Mouse (Mus musculus): ENCODE measurements around the gene Gpatch4.

Gene Gpatch4

GRCm38 (mm10) chr3:88042661-88043421 is at the start of gene Gpatch4:
Gene Gpatch4 (plus strand): TSS chr3:88043108.
- DNase-seq (ENCODE audit: low spot score): peak; percentile 49

DNA sequence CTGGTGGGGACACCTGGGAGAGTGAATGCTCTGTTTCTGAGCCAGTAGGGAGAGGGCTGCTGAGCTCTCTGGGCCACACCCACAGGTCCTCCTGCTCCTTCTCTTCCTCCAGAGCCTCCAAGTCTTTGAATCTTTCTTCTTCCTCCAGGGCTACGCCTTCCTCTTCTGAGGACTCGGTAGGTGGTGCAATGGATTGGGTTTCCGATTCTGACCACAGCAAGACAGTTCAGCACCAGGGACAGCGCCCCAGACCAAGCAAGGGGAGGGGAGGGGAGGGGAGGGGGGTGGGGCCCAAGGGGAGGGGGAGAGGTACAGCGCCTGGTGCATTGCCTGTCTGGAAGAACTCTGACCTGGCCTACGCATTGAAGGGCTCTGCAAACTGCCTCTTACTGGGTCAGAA is 49.5 kb upstream of the Gpatch4 start:
- no peak for DNase-seq (ENCODE audit: low spot score)

DNA sequence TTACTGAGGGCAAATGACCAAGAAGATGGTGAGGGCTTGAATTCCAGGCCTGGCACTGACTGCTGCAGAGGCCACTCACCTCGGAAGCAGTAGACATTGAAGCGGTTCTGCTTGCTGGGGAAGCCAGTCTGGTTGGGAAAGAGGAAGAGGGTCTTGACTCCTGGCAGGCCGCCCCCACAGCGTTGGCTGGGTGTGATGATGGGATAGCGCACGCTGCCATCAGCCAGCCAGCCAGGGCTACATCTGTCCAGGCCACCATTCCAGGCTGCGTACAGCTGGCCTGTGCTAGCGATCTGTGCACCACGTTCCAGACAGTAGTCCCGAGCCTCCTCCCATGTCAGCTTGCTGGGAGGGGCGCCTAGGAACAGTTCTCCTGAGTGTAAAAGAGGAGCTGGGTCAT is 47.6 kb upstream of the Gpatch4 start:
- no peak for DNase-seq (ENCODE audit: low spot score)

- DNase-seq (ENCODE audit: low spot score): no peak
These were observed 46.5 kb upstream of the Gpatch4 start for GRCm38 (mm10) chr3:87996401-87996800.

- DNase-seq (ENCODE audit: low spot score): no peak
These were observed 45.8 kb upstream of the Gpatch4 start for GRCm38 (mm10) chr3:87996971-87997614.

DNA sequence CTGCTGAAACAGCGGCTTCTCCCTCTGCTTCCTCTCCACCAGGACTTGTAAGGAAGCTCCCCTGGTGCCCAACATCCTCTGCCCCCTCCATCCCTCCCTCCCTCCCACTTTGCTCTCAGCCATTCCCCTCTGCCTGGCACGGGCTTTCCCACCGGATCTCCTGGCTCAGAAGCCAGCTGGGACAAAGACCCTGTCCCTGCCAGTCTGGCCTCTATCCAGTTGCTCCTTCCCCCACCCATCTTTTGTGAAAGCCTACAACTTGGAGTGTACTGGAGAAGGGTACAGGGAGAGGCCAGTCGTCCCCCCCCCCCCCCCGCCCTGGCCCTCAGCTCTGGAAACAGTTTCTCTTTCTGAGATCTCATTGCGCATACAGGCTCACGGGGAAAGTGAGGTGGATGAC is 44.2 kb upstream of the Gpatch4 start:
- DNase-seq (ENCODE audit: low spot score): no peak

- DNase-seq (ENCODE audit: low spot score): no peak
These were observed 43.5 kb upstream of the Gpatch4 start for GRCm38 (mm10) chr3:87999243-87999895.

- no peak for DNase-seq (ENCODE audit: low spot score)
These were observed 42.7 kb upstream of the Gpatch4 start, which contains the start of gene Bcan for GRCm38 (mm10) chr3:88000181-88000580. Gene Bcan (minus strand): TSS chr3:88000230.

GRCm38 (mm10) chr3:88000816-88001595 is 41.9 kb upstream of the Gpatch4 start:
- DNase-seq (ENCODE audit: low spot score): no peak

- DNase-seq (ENCODE audit: low spot score): no peak
These were observed 40.5 kb upstream of the Gpatch4 start for GRCm38 (mm10) chr3:88002291-88002976.

DNA sequence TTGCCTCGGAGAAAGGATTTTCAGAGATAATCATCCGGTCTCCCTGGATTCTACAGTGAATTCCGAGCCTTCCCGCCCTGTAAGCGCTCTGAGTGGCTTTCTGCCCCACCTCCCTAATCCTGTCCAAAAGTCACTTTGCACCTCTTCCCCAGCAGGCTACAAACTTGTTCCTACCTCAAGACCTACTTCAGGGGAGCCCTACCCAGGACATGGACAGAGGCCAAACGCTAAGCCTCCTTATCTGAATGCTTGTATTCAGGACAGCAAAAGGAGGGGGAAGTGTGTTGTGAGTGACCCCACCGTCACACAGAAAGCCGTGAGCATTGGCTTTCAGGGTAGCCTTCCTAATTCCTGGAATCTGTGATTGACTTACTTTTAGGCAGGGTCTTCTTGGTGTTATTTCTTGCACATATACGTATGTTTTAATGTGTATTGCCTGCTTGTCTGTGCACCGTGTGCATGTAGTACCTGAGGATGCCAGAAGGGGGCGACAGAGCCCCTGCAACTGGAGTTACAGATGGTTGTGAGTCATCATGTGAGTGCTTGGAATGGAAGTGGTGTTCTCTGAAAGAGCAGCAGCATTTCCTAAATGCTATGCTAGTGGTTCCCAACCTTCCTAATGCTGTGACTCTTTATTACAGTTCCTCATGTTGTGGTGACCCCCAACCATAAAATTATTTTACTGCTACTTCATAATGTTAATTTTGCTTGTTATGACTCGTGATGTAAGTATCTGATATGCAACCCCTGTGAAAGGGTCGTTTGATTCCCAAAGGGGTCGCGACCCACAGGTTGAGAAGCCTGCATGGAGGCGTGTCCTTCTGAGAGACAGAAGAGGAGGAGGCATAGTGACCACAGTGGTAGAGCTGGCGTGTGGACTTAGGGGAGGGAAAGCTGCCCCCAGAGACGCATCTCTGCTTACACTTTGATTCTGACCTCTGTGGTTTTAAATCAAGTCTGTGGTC is 36.8 kb upstream of the Gpatch4 start:
- DNase-seq (ENCODE audit: low spot score): no peak

DNA sequence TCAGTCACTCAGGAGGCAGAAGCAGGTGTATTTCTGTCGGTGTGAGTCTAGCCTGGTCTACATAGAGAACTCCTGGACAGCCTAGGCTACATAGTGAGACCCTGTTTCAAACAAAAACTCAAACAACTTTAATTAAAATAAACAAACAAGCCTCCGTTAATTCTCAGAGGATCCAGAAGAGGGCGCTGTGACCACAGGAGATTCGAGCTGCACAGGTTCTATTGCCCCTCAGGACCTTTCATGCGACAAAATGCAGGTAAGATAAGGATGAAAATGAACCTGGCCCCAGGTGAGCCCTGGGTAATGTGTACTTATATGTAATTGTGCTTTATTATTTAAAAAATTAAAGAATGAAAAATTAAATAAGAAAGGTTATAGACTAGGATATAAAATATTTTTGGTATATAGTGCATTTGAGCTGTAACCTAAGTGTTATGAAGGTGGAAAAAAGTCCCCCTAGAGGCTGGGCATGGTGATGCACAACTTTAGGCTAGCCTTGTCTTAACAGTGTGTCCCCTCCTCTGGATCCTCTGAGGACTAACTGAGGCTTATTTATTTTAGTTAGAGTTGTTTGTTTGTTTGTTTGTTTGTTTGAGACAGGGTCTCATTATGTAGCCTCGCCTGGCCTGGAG is 32.2 kb upstream of the Gpatch4 start:
- DNase-seq (ENCODE audit: low spot score): no peak

DNA sequence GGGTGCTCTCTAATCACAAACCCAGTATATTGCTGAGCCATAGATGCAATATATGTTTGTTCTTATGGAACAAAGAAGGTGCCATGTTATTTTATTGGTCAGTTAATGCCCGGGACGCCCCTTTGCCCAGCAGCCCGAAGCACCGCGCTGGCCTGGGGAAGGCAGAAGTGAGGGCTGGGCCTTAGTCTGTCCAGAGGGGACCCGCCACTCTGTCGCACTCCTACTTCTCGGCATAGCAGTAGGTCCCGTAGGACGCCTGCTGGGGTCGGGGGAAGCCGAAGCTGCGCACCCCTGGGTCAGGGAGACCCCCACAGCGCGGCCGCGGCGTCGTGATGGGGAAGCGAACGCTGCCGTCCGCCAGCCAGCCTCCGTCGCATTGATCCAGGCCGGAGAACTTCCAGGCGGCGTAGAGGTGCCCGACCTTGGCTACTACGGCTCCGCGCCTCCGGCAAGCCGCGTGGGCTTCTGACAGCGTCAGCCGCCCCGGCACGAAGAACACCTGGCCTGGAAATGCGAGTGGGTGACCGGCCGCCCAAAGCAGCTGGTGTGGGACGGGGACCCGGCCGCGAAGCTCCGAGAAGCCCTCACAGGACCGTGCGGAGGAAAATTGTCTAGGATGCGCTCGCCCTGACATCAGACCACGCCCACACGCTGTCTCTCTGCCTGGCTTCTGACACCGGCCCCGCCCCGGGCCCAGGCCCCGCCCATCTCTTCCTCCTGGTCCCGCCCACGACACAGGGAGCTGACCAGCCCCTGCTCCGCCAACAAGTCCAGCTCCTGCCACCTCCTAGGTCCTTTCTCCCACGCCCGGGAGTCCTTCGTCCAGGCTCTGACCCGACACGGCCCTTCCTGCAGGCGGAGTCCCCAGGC is 20.4 kb upstream of the Gpatch4 start:
- peak; percentile 56 for DNase-seq (ENCODE audit: low spot score)

- DNase-seq (ENCODE audit: low spot score): no peak
These were observed 19.5 kb upstream of the Gpatch4 start for GRCm38 (mm10) chr3:88023192-88024074.

DNA sequence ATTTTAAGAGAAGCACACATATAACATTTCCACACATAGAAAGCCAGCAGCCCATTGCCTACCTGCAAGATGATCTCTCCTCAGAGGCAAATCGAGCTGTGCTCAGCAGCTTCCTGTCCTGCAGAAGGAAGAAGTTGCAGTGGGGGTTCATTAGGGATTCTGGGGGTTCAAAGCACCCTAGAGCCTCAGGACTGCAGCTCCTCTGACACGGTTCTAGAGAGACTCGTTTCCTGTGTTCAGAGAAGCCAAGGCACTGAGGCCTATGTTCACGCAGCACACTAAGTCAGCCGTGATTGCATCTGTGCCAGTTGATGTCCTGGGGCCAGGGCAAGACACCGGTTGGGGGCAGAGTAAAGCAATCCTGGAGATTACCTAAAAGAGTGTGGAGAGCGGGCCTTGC is 16.1 kb upstream of the Gpatch4 start:
- no peak for DNase-seq (ENCODE audit: low spot score)

DNA sequence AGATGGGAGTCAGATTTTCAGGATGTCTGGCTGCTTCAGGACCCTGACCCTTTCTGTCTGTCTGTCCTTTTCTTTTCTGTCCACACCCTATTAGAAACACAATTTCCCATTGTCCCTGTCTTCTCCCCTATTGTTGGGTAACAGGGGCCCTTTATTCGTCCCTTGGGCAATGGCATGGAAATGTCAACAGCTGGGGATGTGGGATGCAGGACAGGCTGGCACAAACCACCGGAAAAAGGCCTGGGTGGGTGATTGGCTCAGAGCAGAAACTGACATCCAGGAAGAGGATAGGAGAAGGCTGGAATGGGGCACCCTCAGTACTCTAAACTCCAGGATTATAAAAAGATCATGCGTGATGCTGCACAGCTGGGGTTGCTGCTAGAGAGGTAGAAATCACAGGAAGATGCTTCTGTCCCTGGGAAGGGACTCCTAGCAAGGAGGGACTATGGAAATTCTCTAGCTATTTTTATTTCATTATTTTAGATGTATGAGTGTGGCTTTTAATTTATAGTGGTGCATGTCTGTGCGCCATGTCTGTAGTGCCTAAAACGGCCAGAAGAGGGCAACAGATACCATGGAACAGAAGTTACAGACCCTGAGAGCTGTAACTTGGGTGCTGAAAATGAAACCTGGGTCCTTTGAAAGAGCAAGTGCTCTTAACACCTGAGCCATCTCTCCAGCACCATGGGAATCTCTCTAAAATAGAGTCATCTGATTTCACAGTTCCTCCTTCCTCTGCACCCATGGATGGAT is 15.3 kb upstream of the Gpatch4 start, which contains the start of gene Hapln2:
Hapln2 (minus strand) TSS at position 150 of the 753 bp plus-strand sequence.
- no peak for DNase-seq (ENCODE audit: low spot score)
